Mouse (Mus musculus) layer of hippocampus, adult 2 months (tissue): ENCODE data around the gene St6galnac6. TPM values are rescaled to one million over a fixed set of nuclear protein-coding genes. Genes with fewer than 3 reads are reported as not detected.

ENCODE experiments used
- DNase-seq, 2 experiments: peaks; one replicate each; pipeline ENCODE4 v3.0.0; 2022; ENCODE audit warnings: low spot score in 2 of 2
- H3K27ac ChIP-seq: fragments of 200-600 bp; 2 replicates; pipeline ENCODE4 v1.8.1; 2022
- H3K4me3 ChIP-seq: fragments of 200-600 bp; 2 replicates; pipeline ENCODE4 v1.8.1; 2022; ENCODE audit warnings: mild to moderate bottlenecking
- CTCF ChIP-seq: fragments of 200-600 bp; conservative IDR thresholded peaks from 2 replicates; pipeline ENCODE4 v1.8.1; 2022; ENCODE audit warnings: antibody characterized with exemption, mild to moderate bottlenecking, moderate library complexity
- total RNA-seq, 2 experiments: library from RNA; stranded (reverse); gene quantifications; 2 replicates each; pipeline ENCODE4 v1.2.3; 2021

St6galnac6 gene
- total RNA-seq, 2 experiments from 2014 or later = 117 to 124 TPM

DNA sequence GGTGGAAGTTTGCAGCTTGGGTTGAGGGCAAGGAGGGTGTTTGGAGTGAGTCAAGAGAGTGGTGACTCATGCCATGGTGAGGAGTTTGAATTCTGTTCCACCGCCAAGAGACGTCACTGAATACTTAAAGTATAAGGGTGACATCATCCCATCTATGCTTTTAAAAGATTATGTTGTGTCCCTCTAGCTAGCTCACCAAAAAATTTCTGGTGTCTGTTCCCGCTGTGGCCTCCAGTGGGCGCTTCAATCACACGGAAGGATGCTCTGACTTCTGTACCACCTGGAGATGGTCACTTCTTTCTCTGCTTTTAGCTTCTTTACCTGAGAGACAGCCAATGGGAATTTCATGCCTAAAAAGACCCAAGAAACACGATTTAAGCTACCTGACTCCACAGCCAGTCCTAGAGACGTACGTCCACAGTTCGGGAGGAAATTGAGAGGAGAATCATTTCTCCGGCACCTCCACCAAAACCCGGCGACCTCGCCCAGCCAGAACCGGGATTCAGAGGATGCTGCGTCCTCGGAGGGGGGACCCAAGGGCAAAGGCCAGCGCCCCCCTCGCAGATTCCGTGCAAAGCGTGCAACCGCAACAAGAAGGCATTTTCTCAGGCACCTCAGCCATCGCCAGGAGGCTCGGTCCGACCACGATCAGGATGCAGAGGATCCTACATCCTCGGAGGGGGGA lies 24.5 kb upstream of the St6galnac6 start:
- peak; percentile 76 to 81 for DNase-seq
- Histone ChIP-seq H3K4me3 (peak overlapping the region; percentile 58), H3K27ac (peak overlapping the region; percentile 61)
- peak; percentile 90 for TF ChIP-seq CTCF

DNA sequence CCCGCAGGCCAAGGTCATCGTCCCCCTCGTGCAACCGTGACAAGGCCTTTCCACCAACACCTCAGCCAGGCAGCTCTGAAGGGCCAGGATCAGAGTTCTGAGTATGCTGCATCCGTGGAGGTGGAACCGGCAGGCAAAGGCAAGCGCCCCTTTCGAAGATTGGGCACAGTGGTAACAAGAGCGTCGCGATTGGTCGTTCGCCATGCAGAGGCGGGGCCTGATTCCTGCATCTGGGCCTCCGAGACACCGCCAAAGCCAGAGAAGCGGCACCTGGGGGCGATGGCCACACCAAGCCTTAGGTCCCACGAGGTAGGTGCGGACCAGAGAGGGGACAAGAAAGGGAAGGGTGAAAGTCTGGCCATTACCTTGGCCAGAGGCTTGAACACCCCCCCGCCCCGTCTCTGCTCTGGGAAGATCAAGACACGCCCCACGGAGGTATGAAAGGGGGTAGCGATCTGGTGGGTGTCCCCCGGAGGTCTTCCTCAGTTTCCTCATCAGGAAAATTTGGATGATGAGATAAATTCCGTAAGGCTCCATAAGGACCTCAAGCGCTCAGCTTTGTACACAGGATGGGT lies 23.8 kb upstream of the St6galnac6 start, which contains the start of gene 9430097D07Rik:
9430097D07Rik (minus strand) TSS at position 99 of the 575 bp plus-strand sequence.
- H3K4me3 ChIP-seq = peak within 1 kb of the TSS; percentile 58
- no peak for TF ChIP-seq CTCF
- H3K27ac ChIP-seq = peak within 1 kb of the TSS; percentile 61
- peak; percentile 66 to 74 for DNase-seq

DNA sequence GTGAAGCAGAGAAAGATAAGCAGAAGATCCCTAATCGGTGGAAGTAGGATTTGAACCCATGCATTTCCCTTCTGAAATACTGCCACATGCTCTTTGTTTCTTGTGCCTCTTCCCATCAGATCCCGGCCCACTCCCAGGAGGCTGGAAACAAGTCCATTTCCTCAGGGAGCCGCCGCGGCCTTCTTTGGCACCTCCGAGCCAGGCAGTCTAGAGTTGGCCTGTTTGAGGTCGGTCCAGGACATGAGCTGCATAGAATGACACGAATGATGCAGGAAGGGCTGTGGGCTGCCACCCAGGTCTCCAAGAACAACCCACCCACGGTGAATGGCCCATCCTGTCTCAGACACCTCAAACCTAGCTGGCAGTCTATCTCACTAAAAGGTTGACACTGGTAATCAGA lies 23.0 kb upstream of the St6galnac6 start:
- no peak for DNase-seq
- Histone ChIP-seq H3K27ac (no peak overlapping the region), H3K4me3 (no peak overlapping the region)
- TF ChIP-seq CTCF = no peak

DNA sequence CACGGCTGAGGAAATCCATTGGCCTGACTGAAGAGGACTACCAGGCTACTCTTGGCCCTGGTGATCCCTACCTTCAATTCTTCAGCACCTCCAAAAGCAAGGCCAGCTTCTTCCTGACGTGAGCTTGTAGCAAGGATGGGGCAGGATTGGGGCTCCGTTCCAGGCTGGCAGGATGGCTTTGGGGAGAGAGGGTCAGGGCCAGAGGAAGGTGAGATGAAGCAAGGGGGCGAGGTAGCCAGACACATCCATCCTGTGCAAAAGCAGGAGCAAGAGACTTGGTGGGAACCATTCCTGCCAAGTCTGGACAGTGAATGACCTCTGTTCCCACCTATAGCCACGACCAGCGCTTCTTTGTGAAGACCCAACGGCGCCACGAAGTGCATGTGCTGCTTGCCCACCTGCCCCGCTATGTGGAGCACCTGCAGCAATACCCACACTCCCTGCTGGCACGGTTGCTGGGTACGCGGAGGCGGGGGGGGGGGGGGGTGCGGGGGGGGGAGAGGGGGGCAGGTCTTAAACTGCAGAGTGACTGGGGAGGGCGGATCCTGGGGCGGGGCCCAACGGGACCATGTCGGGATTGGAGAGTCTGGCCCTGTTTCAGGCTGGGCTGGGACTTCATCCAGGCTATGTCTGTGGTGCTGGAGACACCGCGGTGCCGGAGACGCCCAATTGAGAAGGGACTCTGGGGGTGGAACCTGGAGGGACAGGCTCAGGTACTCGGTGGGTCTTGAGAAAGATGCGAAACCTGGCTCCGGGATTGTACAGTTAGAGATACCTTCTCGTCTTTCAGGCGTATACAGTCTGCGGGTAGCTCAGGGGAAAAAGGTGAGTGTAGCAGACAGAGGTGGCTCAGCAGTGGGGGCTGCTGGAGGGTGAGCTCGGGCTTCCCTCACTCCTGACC lies 21.1 kb upstream of the St6galnac6 start:
- H3K27ac ChIP-seq = no peak overlapping the region
- no peak for DNase-seq
- no peak overlapping the region for H3K4me3 ChIP-seq
- TF ChIP-seq CTCF = no peak

DNA sequence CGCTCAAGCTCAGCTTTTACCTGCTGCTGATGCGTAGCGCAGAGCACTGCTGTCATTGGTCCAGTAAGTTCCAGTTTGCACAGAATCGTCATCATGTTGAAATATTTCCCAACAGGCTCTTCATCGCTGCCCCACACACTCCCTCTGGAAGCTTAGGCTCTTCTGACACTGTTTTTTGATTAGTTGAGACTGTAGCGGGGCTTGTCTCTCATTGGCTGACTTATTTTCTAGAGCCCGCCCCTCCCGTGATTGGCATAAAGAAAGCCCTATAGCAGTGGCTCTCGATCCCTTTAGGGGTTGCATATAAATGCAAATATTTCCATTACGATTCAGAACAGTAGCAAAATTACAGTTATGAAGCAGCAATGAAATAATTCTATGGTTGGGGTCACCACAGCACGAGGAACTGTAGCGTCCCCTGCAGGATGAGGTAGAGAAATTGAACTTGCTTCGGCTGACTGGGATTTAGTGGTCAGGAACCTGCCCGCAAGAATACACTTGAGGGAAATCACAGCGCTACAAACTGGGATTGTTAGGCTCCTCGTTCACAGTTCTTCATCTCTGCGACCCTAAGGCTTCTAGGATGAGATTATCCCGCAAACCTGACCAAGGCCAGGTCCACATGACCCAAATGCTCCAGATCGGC lies 17.9 kb upstream of the St6galnac6 start:
- peak overlapping the region; percentile 43 for H3K4me3 ChIP-seq
- TF ChIP-seq CTCF = peak; percentile 49
- DNase-seq = peak; percentile 65 to 66
- no peak overlapping the region for H3K27ac ChIP-seq

DNA sequence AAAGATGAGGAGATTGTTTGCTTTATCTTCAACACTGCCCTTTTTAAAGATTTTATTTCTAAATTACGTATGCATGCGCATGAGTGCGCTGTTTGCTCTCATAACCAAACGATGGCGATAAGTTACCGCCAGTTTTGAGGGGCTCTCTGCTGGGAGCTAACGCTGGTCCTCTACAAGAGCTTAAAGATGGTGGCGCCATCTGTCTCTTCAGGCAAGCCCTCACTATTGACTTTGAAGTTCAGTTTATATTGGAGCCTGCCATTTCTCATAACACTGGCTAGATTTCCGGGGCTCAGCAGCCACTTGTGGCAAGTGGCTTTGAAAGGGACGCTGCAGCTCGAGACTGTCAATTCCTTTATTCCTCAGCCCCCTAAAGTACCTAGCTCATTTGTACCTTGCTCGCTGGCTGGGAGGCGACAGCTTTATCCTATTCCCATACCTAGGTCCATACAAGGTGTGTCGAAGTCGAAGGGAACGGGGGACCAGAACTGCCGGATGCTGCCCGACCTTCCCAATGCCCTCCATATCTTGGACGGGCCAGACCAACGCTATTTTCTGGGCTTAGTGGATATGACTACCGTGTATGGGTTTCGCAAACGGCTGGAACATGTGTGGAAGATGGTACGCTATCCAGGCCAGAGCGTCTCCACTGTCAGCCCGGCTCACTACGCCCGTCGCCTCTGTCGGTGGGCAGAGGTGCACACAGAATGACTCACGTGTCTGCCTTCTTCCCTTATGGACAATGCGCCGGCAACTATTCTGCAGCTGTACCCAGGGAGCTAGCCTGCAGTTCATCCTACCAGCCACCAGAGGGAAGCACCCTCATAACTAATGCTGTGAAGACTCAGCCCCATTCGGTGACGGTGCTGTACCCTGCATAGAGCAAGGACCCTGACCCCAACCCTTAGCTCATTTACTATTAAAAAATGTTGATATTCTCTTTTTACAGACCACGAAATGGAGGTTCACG lies 16.4 kb upstream of the St6galnac6 start:
- TF ChIP-seq CTCF = peak; percentile 96
- peak; percentile 84 to 86 for DNase-seq
- Histone ChIP-seq H3K27ac (no peak overlapping the region), H3K4me3 (peak overlapping the region; percentile 40)

DNA sequence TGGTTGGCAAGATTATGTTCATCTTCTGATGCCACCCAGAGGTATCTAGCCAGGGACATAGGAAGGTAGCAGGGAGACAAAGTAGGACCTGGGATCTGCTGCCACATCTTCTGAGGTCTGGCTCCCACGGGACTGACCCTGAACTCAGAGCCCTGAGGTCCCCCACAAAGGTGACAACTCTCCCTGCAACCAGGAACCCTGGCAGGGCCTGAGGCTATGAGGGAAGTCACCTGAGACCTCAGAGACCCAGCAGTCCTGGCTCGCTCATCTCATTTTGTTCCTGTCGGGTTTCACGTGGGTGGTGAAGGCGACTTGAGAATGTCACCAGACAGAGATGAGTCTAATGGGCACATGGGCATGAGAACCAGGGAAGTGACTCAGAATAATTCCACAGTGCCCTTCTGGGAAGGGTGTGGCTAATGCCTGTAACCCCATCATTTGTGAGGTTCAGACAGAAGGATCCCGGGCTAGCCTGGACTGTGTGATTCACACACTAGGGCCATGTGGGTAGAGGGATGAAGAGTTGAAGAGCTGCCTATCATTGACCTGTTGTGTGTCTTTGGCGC lies 14.3 kb upstream of the St6galnac6 start:
- H3K4me3 ChIP-seq = no peak overlapping the region
- DNase-seq = no peak
- no peak overlapping the region for H3K27ac ChIP-seq
- no peak for TF ChIP-seq CTCF

DNA sequence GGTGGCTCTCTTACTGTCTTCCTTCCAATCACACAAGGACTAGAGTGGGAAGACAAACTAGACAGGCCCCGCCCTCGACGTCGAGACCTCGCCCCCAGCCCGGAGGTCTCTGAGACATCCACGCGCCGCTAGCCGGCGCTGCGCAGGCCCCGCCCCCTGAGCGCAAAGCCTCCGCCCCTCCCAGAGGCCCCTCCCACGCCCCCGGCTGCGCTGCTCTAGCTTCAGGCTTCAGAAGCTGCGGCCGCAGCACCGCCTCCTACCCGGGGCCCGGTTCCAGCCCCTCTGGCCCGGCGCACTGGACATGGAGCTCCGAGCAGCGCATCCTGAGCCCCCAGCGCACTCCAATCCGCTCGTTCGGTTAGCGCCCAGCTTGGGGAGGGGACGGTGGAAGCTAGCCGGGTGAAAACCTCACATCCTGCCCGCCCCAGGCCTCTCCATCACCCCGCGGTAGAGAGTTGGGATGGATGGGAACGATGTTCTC lies 12.6 kb upstream of the St6galnac6 start, which contains the start of gene St6galnac4:
St6galnac4 (plus strand) TSS at position 225 of the 481 bp plus-strand sequence.
- peak; percentile 58 for TF ChIP-seq CTCF
- peak; percentile 86 to 91 for DNase-seq
- Histone ChIP-seq H3K4me3 (peak within 1 kb of the TSS; percentile 77), H3K27ac (peak within 1 kb of the TSS; percentile 92)

DNA sequence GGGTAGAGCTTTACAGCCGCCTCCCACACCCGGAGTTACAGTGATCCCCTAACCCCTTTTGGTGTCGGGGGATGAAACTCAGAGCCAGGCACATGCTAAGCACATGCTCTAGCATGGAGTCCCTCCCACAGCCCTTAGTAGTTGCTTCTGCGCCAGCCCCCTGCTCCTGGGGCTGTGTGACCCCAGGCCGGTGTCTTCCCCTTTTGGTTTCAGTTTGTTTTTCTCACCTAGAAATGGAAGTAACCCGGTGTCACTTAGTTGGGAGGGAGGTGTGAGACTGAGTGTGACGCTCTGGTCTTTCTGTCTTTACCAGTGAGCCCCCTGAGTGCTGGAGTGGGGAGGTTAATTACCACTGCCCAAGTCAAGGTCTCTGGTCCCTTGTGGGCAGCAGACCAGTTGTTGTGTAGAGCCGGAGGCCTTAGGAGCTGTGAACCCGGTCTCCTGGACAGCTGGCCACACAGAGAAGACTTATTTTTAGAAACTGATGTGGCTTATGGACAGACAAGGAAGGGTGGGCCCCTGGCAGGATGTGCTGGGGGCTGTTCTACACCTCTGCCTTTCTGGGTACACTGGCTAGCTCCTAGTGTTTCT lies 11.7 kb upstream of the St6galnac6 start:
- H3K4me3 ChIP-seq = peak overlapping the region; percentile 77
- peak overlapping the region; percentile 92 for H3K27ac ChIP-seq
- no peak for DNase-seq
- TF ChIP-seq CTCF = no peak

DNA sequence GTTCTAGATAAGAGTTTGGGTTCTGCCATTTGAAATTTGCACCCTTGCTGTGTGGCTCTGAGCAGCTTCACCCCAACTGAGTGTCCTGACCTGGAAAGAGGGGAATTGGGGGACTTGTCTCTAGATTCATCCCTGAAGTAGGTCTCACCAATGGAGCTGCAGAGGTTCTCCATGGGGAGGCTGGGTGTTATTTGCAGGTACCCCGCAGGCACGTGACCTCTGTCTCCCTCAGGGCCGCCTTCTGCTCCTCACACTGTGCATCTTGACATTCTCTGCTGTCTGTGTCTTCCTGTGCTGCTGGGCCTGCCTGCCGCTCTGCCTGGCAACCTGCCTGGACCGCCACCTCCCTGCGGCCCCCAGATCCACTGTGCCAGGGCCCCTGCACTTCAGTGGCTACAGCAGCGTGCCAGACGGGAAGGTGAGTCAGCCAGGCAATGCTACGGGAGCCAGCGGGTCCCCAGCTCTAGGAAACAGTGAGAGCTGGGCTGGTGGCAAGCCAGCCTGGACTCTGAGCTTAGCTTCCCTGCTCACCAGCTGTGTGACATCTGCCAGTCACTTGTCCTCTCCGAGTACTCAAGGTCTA lies 10.2 kb upstream of the St6galnac6 start:
- no peak for DNase-seq
- TF ChIP-seq CTCF = no peak
- H3K27ac ChIP-seq = peak overlapping the region; percentile 64
- peak overlapping the region; percentile 2; the same call in 1 of the 2 replicates for H3K4me3 ChIP-seq
